Mouse (Mus musculus) brain, adult 10 weeks (tissue): ENCODE data around the gene Acrv1. TPM values are rescaled to one million over a fixed set of nuclear protein-coding genes. Genes with fewer than 3 reads are reported as not detected.

ENCODE experiments used
- polyA plus RNA-seq: library from polyadenylated mRNA; stranded (reverse); fragments of 350-450 nt; fragmentation: Illumina TruSeq; extraction: RNeasy Lipid Tissue Mini Kit (QIAGEN cat#74804); gene quantifications from one replicate; pipeline ENCODE4 v1.2.3, GENCODE M21; 2015; ENCODE audit warnings: low read depth, low replicate concordance

Acrv1 gene
- polyA plus RNA-seq = not detected

GRCm38 (mm10) chr9:36692920-36693319, at the start of gene Acrv1:
Gene Acrv1, plus strand, starts transcription at chr9:36693220.

GRCm38 (mm10) chr9:36643276-36643675, 49.7 kb upstream of the Acrv1 start, which contains the start of gene A630095E13Rik:
Gene A630095E13Rik, minus strand, starts transcription at chr9:36643376.

GRCm38 (mm10) chr9:36727034-36727755, 34.2 kb downstream of the Acrv1 start, which contains the start of gene Chek1:
Gene Chek1, minus strand, starts transcription at chr9:36727065.

Other genes starting within 250 kb of the Acrv1 start
- not detected for gene Gm9513, start 217.6 kb upstream of the Acrv1 start, polyA plus RNA-seq
- not detected for gene Gm5615, start 151.3 kb upstream of the Acrv1 start, polyA plus RNA-seq
- not detected for gene Gm17689, start 110.6 kb upstream of the Acrv1 start, polyA plus RNA-seq
- gene A630095E13Rik, start 49.8 kb upstream of the Acrv1 start, polyA plus RNA-seq = not detected
- 1.7 TPM for gene Chek1, start 33.8 kb downstream of the Acrv1 start, polyA plus RNA-seq
- 27.1 TPM for gene Stt3a, start 74.5 kb downstream of the Acrv1 start, polyA plus RNA-seq
- 125 TPM for gene Ei24, start 104.2 kb downstream of the Acrv1 start, polyA plus RNA-seq
- gene Fez1, start 128.6 kb downstream of the Acrv1 start, polyA plus RNA-seq = 430 TPM